Mouse (Mus musculus) C2C12 (cell line): Measurements from ENCODE around the gene Edrf1. TPM values are rescaled to one million over a fixed set of nuclear protein-coding genes. Genes with fewer than 3 reads are reported as not detected.

Source experiments
- H3K27me3 ChIP-seq: one replicate; pipeline ENCODE4 v1.6.1; 2011; ENCODE audit not compliant: control insufficient read depth, insufficient read depth, insufficient read length
- H3K36me3 ChIP-seq: one replicate; pipeline ENCODE4 v1.6.1; 2011; ENCODE audit not compliant: control insufficient read depth, insufficient read depth
- H3K4me3 ChIP-seq: one replicate; pipeline ENCODE4 v1.5.1; 2011; ENCODE audit warnings: mild to moderate bottlenecking, control low read depth; ENCODE audit not compliant: poor library complexity, insufficient read depth, severe bottlenecking
- H3K79me2 ChIP-seq: one replicate; pipeline ENCODE4 v1.6.1; 2011; ENCODE audit not compliant: control insufficient read depth, insufficient read depth
- H3K79me3 ChIP-seq: one replicate; pipeline ENCODE4 v1.6.1; 2011; ENCODE audit warnings: low read depth, control low read depth
- H3ac ChIP-seq: one replicate; pipeline ENCODE3; 2011; ENCODE audit warnings: low read depth; ENCODE audit not compliant: control insufficient read depth, insufficient read length
- CEBPB ChIP-seq: IDR thresholded peaks from one replicate; pipeline ENCODE4 v1.6.1; 2011; ENCODE audit warnings: low read depth, mild to moderate bottlenecking, control low read depth, moderate library complexity
- CTCF ChIP-seq: IDR thresholded peaks from one replicate; pipeline ENCODE4 v1.5.1; 2011; ENCODE audit not compliant: control insufficient read depth, insufficient read depth, insufficient read length
- FOSL1 ChIP-seq: IDR thresholded peaks from one replicate; pipeline ENCODE4 v1.8.0; 2011; ENCODE audit warnings: mild to moderate bottlenecking, low read length; ENCODE audit not compliant: poor library complexity, insufficient read depth, severe bottlenecking
- MAX ChIP-seq: IDR thresholded peaks from one replicate; pipeline ENCODE4 v1.6.1; 2011; ENCODE audit warnings: mild to moderate bottlenecking, control low read depth
- MYOD1 ChIP-seq: IDR thresholded peaks from one replicate; pipeline ENCODE4 v1.6.1; 2011; ENCODE audit warnings: low read depth; ENCODE audit not compliant: control insufficient read depth, insufficient read length
- MYOG ChIP-seq: IDR thresholded peaks from one replicate; pipeline ENCODE4 v1.6.1; 2011; ENCODE audit not compliant: control insufficient read depth, insufficient read length; ENCODE audit errors: extremely low read depth
- USF1 ChIP-seq: IDR thresholded peaks from one replicate; pipeline ENCODE4 v1.6.1; 2011; ENCODE audit warnings: low read depth, mild to moderate bottlenecking, control low read depth, moderate library complexity
- polyA plus RNA-seq: library from polyadenylated mRNA; unstranded; fragments of >200 nt; fragmentation: generic; extraction: Trizol; gene quantifications from one replicate; pipeline ENCODE4 v1.2.1, GENCODE M21; 2012; ENCODE audit warnings: missing spikeins

Edrf1 gene
- polyA plus RNA-seq, 1 experiment, result 4.9 TPM

GRCm38 (mm10) chr7:133634932-133635650 is 2.3 kb upstream of the Edrf1 start:
- no peak overlapping the region for H3ac ChIP-seq
- no peak for TF ChIP-seq USF1
- no peak for TF ChIP-seq MAX
- TF ChIP-seq CTCF, result no peak
- TF ChIP-seq FOSL1, result no peak
- TF ChIP-seq MYOD1, result no peak
- no peak overlapping the region for H3K4me3 ChIP-seq
- H3K79me2 ChIP-seq, result peaks cover 22% of the 10 kb centered on the region
- H3K36me3 ChIP-seq, result peaks cover 13% of the 10 kb centered on the region
- H3K79me3 ChIP-seq, result peaks cover 18% of the 10 kb centered on the region
- H3K27me3 ChIP-seq, result no peaks in the 10 kb centered on the region

- peaks cover 30% of the 10 kb centered on the region for H3K36me3 ChIP-seq
- peak overlapping the region; percentile 49 for H3ac ChIP-seq
- peaks cover 24% of the 10 kb centered on the region for H3K79me2 ChIP-seq
- H3K27me3 ChIP-seq, result no peaks in the 10 kb centered on the region
- H3K4me3 ChIP-seq, result peak overlapping the region; percentile 40
- peaks cover 18% of the 10 kb centered on the region for H3K79me3 ChIP-seq
- TF ChIP-seq MYOG (no peak), CTCF (peak; percentile 58)
These were observed 498 bp upstream of the Edrf1 start for GRCm38 (mm10) chr7:133636738-133637352.

- TF ChIP-seq CEBPB (no peak), FOSL1 (no peak)
- H3ac ChIP-seq, result peak overlapping the region; percentile 60
- H3K36me3 ChIP-seq, result peaks cover 43% of the 10 kb centered on the region
- peak overlapping the region; percentile 75 for H3K4me3 ChIP-seq
- H3K79me3 ChIP-seq, result peaks cover 18% of the 10 kb centered on the region
- H3K27me3 ChIP-seq, result no peaks in the 10 kb centered on the region
- H3K79me2 ChIP-seq, result peaks cover 24% of the 10 kb centered on the region
These were observed 963 bp downstream of the Edrf1 start for GRCm38 (mm10) chr7:133638306-133638705.

GRCm38 (mm10) chr7:133638821-133639220 is 1.5 kb downstream of the Edrf1 start:
- Histone ChIP-seq H3K36me3 (peaks cover 48% of the 10 kb centered on the region), H3K79me2 (peaks cover 24% of the 10 kb centered on the region), H3K27me3 (no peaks in the 10 kb centered on the region), H3ac (no peak overlapping the region), H3K4me3 (peak overlapping the region; percentile 75), H3K79me3 (peaks cover 18% of the 10 kb centered on the region)
- no peak for TF ChIP-seq USF1
- TF ChIP-seq FOSL1, result no peak
- no peak for TF ChIP-seq CTCF
- TF ChIP-seq MYOG, result no peak
- no peak for TF ChIP-seq MYOD1
- TF ChIP-seq MAX, result no peak
- no peak for TF ChIP-seq CEBPB

GRCm38 (mm10) chr7:133645716-133646115 is 8.4 kb downstream of the Edrf1 start:
- Histone ChIP-seq H3K27me3 (no peaks in the 10 kb centered on the region), H3K79me2 (no peaks in the 10 kb centered on the region), H3K36me3 (peaks cover 89% of the 10 kb centered on the region), H3ac (no peak overlapping the region), H3K4me3 (no peak overlapping the region), H3K79me3 (no peaks in the 10 kb centered on the region)
- TF ChIP-seq USF1 (no peak), MYOD1 (no peak), MAX (no peak), CEBPB (no peak), CTCF (no peak), MYOG (no peak), FOSL1 (no peak)

GRCm38 (mm10) chr7:133662467-133662866 is 25.1 kb downstream of the Edrf1 start:
- Histone ChIP-seq H3ac (no peak overlapping the region), H3K79me2 (no peaks in the 10 kb centered on the region), H3K36me3 (peaks cover 68% of the 10 kb centered on the region), H3K4me3 (no peak overlapping the region), H3K79me3 (no peaks in the 10 kb centered on the region), H3K27me3 (no peaks in the 10 kb centered on the region)
- TF ChIP-seq USF1 (no peak), MAX (no peak), MYOD1 (no peak), MYOG (no peak), CTCF (no peak), CEBPB (no peak), FOSL1 (no peak)
